Mouse (Mus musculus): Measurements from ENCODE around the gene Irgm1. TPM values are rescaled to one million over a fixed set of nuclear protein-coding genes. Genes with fewer than 3 reads are reported as not detected.

Gene Irgm1
- polyA plus RNA-seq, 1 experiment from 2014 or later: 16.4 TPM

DNA sequence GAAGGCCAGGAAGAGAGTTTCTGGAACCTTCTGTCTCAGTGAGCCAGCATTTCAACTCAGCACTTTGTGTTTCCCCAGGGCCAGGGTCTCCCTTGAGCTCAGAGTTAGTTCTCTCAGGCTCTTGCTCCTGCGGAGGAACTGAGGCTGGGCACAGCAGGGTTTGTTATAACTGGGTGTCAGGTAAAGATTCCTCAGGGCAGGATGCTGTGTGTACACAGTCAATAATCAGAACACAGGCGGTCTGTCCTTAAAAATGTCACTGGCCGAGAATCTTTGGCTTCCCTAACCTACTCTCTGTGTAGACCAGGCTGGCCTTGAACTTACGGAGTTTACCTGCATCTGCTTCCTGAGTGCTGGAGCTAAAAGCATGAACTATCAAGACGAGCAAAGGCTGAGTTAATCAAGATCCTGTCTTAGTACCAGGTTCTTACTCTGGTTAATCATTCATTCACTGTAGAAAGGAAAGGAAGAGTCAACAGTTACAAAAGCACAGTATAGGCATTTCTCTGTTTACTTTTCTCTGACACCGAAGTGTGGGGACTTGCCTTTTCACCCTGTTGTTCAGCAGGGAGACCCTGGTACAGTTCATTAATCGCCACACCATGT lies 1.3 kb upstream of the Irgm1 start:
- no peak overlapping the region for H3K9ac ChIP-seq
- 60% methylated on average over 7 of the region's 7 CpGs for WGBS
- peak overlapping the region; percentile 86 for H3K4me2 ChIP-seq (replicated peaks)
- H3K4me3 ChIP-seq (replicated peaks): no peak overlapping the region
- H3K9me3 ChIP-seq: no peaks in the 10 kb centered on the region
- H3K36me3 ChIP-seq: no peaks in the 10 kb centered on the region
- ATAC-seq: peak; percentile 50
- H3K4me1 ChIP-seq (replicated peaks): peaks cover 33% of the 10 kb centered on the region
- peak overlapping the region; percentile 81 for H3K27ac ChIP-seq
- no peaks in the 10 kb centered on the region for H3K27me3 ChIP-seq (replicated peaks)

DNA sequence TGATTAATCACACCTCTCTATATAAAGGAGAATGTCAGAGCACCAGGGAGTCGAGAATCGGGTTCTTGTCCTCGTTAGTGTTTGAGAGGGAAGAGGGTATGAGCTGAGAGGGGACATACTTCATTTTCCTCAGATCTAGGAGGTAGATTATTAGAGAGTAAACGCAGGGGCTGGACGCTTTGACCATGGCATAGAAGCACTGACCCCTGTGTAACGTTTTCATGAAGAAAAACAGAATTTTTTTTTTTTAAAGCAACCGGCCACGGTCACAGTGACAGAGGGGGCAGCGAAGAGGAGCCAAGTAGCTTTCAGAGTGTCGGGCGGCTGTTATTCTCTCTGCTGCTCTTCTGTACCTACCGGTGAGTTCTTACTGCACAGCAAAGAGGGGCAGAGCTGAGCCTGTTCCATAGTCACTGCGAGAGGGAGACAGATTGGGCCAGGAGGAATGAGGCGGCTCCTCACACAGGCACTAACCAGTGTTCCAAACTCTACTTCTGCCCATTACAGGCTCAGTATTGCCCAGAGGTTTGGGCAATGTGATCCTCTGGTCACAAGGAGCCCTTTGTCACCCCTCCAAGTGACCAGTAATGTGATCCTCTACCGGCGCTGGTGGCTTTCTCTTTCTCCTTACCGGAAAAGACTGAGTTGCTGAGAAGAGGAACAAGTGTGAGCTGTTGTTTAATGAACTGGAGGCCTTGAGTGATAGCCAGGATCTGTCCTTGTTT lies 496 bp upstream of the Irgm1 start:
- Histone ChIP-seq H3K4me2 (replicated peaks) (peak overlapping the region; percentile 86), H3K27ac (peak overlapping the region; percentile 80), H3K27me3 (replicated peaks) (no peaks in the 10 kb centered on the region), H3K4me1 (replicated peaks) (peaks cover 33% of the 10 kb centered on the region), H3K36me3 (no peaks in the 10 kb centered on the region), H3K9ac (peak overlapping the region; percentile 54), H3K9me3 (no peaks in the 10 kb centered on the region), H3K4me3 (replicated peaks) (peak overlapping the region; percentile 47)
- WGBS: 14% methylated on average over 17 of the region's 17 CpGs
- no peak for ATAC-seq

DNA sequence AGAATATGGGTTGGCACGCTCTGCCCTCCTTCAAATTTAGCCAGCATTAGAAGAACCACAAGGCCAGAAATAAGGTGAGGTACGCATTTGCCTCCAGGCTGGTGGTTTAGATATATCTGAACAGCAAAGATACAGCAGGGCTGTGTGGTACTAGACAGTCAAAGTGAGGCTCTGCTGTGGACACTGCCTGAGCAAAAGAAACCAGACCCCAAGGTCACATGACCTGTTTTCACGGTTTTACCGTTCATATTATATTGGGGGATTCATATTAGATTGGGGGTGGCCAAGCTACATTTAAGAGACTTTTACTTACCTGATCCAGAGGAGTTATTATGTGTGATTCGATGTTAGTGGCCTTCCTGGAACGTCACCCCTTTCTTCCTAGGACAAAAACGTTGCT lies 702 bp downstream of the Irgm1 start:
- H3K4me1 ChIP-seq (replicated peaks): peaks cover 33% of the 10 kb centered on the region
- 26% methylated on average over 7 of the region's 7 CpGs for WGBS
- no peaks in the 10 kb centered on the region for H3K36me3 ChIP-seq
- H3K27me3 ChIP-seq (replicated peaks): no peaks in the 10 kb centered on the region
- H3K27ac ChIP-seq: peak overlapping the region; percentile 80
- ATAC-seq: no peak
- H3K4me3 ChIP-seq (replicated peaks): peak overlapping the region; percentile 47
- peak overlapping the region; percentile 86 for H3K4me2 ChIP-seq (replicated peaks)
- H3K9ac ChIP-seq: peak overlapping the region; percentile 54
- H3K9me3 ChIP-seq: no peaks in the 10 kb centered on the region

DNA sequence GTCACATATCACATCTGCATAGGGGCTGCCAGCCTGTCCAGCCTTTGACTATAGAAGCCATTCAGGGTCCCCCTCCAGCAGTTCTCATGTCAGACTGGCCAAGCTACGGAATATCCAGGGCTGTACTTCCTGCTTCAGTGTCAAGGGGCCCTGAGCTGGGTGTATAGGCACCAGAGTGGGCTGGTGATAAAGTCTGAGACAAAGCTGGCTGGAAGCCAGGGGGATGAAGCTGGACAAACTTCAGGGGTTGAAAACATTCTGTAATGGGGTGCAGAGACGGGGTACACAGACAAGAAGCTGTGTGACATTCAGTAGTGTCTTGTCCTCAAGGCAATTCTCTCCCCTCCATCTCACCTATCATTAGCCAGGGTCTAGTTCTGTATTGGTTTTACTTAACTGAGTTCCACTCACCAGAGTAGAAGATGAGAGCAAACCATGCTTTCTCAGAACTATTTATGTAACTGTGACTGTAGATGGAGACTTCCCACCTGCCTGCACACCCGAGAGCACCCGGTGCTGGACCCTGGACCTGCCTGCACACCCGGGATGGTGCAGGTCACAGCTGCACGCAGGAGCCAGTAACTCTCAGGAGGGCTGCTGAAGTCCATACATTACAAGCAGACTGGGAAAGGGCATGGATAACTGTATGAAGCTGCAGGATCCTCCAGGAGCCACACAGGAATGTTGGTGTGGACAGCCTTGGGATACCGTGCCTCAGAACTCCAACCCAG lies 1.9 kb downstream of the Irgm1 start:
- Histone ChIP-seq H3K36me3 (no peaks in the 10 kb centered on the region), H3K4me2 (replicated peaks) (peak overlapping the region; percentile 86), H3K4me1 (replicated peaks) (peaks cover 31% of the 10 kb centered on the region), H3K27ac (peak overlapping the region; percentile 80), H3K9ac (peak overlapping the region; percentile 54), H3K27me3 (replicated peaks) (no peaks in the 10 kb centered on the region), H3K9me3 (no peaks in the 10 kb centered on the region), H3K4me3 (replicated peaks) (peak overlapping the region; percentile 47)
- ATAC-seq: peak; percentile 49
- 21% methylated on average over 7 of the region's 7 CpGs for WGBS

DNA sequence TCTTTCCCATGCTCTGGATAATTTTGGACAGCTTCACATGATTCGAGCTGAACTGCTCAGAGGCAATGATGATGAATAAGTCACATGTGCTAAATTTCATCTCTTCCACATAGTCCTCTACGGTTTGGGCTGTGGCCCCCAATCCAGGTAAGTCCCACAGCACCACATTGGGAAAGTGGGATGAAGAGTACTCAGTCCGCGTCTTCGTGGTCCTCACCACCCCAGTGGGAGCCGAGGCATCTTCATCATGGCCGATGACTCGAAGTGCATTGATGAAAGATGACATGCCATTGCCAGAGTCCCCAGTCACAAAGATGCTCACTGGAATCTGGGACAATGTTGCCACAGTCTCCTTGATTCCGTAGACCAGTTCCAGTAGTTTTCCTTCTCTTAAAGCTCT lies 5.0 kb downstream of the Irgm1 start:
- no peaks in the 10 kb centered on the region for H3K9me3 ChIP-seq
- H3K27me3 ChIP-seq (replicated peaks): no peaks in the 10 kb centered on the region
- no peak overlapping the region for H3K9ac ChIP-seq
- H3K4me1 ChIP-seq (replicated peaks): peaks cover 19% of the 10 kb centered on the region
- H3K36me3 ChIP-seq: no peaks in the 10 kb centered on the region
- H3K4me2 ChIP-seq (replicated peaks): no peak overlapping the region
- 95% methylated on average over 9 of the region's 9 CpGs for WGBS
- no peak overlapping the region for H3K27ac ChIP-seq
- no peak overlapping the region for H3K4me3 ChIP-seq (replicated peaks)
- no peak for ATAC-seq

DNA sequence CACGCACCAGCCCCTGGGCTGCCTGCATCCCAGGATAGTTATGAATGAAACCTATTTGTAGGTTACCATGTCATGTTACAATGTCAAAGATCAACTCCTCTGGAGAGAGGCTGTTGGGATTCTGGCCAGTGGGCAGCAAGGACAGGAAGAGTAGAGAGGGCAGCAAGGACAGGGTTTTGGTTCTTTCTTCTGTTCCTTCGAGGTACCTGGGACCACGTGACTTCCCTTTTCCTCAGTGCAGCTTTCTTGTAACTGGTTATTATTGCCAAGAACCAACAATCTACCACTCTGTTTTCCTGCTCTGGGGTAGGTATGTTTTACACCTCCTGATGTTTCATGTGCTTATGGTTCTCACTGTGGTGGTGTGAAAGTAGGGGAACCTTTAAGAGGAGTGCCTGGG lies 7.7 kb downstream of the Irgm1 start:
- 78% methylated on average over 3 of the region's 3 CpGs for WGBS
- Histone ChIP-seq H3K27ac (no peak overlapping the region), H3K9me3 (no peaks in the 10 kb centered on the region), H3K4me3 (replicated peaks) (no peak overlapping the region), H3K9ac (no peak overlapping the region), H3K27me3 (replicated peaks) (no peaks in the 10 kb centered on the region), H3K4me2 (replicated peaks) (no peak overlapping the region), H3K36me3 (no peaks in the 10 kb centered on the region), H3K4me1 (replicated peaks) (peaks cover 2% of the 10 kb centered on the region; the same call in 1 of the 2 replicates)
- no peak for ATAC-seq

DNA sequence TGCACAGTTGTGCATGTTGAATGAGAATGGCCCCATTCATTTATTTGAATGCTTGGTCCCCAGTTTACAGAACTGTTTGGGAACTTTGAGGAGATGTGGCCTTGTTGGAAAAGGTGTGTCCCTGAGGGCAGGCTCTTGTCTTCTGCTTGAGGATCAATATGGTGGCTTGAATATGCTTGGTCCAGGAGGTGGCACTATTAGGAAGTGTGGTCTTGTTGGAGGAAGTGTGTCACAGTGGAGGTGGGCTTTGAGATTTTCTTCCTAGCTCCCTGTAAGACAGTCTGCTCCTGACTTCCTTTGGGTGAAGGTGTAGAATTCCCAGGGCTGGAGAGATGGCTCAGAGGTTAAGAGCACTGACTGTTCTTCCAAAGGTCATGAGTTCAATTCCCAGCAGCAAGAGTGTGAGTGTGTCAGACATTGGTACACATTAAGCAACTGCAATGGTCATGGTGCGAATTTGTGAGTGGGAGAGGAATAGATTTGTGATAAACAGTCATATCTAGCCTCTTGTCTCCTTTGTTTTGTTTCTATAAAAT lies 8.6 kb downstream of the Irgm1 start:
- no peak overlapping the region for H3K4me3 ChIP-seq (replicated peaks)
- 91% methylated on average over 1 of the region's 1 CpGs for WGBS
- no peak for ATAC-seq
- H3K36me3 ChIP-seq: no peaks in the 10 kb centered on the region
- 0 out of 2 replicates have a peak, but pooled peaks cover 7% of the 10 kb centered on the region for H3K4me1 ChIP-seq (replicated peaks)
- H3K9me3 ChIP-seq: no peaks in the 10 kb centered on the region
- H3K27me3 ChIP-seq (replicated peaks): no peaks in the 10 kb centered on the region
- no peak overlapping the region for H3K4me2 ChIP-seq (replicated peaks)
- no peak overlapping the region for H3K9ac ChIP-seq
- no peak overlapping the region for H3K27ac ChIP-seq

DNA sequence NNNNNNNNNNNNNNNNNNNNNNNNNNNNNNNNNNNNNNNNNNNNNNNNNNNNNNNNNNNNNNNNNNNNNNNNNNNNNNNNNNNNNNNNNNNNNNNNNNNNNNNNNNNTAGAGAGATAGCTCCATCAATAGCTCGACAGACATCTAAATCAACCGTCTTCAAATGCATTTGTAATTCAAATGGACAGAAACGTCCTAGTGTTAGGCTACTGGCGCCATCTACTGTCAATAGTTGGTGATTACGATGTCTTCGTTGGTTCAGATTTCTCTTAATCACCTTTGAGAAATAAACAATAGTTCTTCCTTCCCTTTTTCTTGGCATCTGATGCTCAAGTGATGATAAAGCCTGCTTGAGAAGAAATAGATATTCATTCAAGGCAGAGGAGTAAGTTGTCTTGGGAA lies 12.5 kb downstream of the Irgm1 start:
- no peak overlapping the region for H3K4me3 ChIP-seq (replicated peaks)

DNA sequence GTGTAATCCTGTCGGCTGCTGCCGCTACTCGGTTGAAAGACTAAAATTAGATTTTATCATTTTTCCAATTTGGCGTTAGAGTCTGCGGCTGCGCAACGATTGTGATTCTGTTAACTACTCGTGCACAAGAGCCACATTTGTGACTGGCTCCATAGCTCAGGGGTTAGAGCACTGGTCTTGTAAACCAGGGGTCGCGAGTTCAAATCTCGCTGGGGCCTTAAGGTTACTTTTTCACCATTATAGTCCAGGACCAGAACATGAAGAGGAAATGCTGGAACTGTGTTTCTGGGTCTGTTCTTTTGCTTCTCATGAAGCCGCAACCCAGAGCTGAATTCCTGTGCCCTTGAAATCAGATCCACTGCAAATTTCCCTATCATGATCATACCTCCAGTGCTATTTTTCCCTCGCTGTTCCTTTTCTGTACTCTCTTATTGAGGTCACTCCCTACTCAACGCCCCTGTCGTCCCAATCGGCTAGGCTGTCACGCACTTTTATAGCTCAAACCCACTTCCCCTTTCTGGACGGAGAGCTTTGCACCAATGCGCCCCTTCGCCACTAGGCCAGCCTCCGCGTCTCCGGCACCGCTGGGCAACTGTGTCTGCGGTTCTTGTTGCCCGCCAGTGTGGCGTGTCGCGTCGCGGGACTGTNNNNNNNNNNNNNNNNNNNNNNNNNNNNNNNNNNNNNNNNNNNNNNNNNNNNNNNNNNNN lies 17.9 kb downstream of the Irgm1 start:
- 1% methylated on average over 31 of the region's 31 CpGs for WGBS
- H3K36me3 ChIP-seq: no peaks in the 10 kb centered on the region
- ATAC-seq: peak; percentile 69
- H3K9me3 ChIP-seq: no peaks in the 10 kb centered on the region
- no peaks in the 10 kb centered on the region for H3K27me3 ChIP-seq (replicated peaks)
- H3K4me2 ChIP-seq (replicated peaks): peak overlapping the region; percentile 86
- H3K27ac ChIP-seq: peak overlapping the region; percentile 5; the same call in 1 of the 2 replicates
- H3K4me3 ChIP-seq (replicated peaks): peak overlapping the region; percentile 56
- H3K4me1 ChIP-seq (replicated peaks): 0 out of 2 replicates have a peak, but pooled peaks cover 17% of the 10 kb centered on the region
- H3K9ac ChIP-seq: peak overlapping the region; percentile 50

More for the DNA sequence above, 12.5 kb downstream of the Irgm1 start:
- 0 out of 2 replicates have a peak, but pooled peaks cover 9% of the 10 kb centered on the region for H3K4me1 ChIP-seq (replicated peaks)
- H3K27me3 ChIP-seq (replicated peaks): no peaks in the 10 kb centered on the region
- under 1% methylated on average over 6 of the region's 6 CpGs for WGBS
- H3K9me3 ChIP-seq: no peaks in the 10 kb centered on the region
- peak overlapping the region; percentile 75 for H3K4me2 ChIP-seq (replicated peaks)
- no peaks in the 10 kb centered on the region for H3K36me3 ChIP-seq
- H3K9ac ChIP-seq: no peak overlapping the region
- no peak for ATAC-seq
- no peak overlapping the region for H3K27ac ChIP-seq

DNA sequence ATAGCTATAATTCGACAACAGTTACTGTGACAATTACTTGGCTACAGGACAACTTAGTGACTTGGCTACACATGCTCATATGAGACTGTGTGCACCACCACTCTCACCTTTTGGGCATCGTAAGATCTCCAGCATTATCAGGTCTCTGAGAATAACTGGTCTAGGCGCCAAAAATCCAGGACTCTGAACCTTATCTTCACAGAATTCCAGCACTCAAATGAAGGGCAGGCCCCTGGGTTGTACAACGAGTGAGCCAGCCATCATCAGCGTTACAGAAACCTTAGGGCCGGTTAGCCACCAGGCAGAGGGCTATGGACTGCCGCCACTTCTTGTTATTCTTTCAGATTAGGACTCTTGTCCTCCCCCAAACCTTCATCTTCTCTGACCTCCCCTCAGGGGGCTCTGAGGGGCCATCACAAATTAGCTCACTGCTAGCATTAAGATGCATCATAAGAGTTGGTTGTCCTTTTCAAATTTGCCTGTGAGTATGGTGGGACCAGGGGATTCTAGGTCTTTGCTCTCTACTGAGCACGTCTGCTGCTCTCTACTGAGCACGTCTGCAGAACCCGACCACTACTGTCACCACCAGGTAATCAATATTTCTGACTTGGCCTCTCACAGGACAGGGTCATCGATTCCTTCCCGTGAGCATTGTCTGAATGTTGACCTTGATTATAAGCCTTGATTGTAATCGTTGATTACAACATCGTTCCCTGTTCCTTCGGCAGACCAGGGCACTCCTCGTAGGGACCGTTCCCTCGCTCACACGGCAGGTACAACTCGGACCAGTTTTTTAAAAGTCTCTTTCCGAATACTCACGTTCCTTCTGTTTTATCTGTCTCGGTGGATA lies 18.6 kb downstream of the Irgm1 start:
- H3K27me3 ChIP-seq (replicated peaks): no peaks in the 10 kb centered on the region
- no peak overlapping the region for H3K27ac ChIP-seq
- peak overlapping the region; percentile 45 for H3K9ac ChIP-seq
- peak overlapping the region; percentile 56 for H3K4me3 ChIP-seq (replicated peaks)
- no peaks in the 10 kb centered on the region for H3K9me3 ChIP-seq
- peak; percentile 16 for ATAC-seq
- WGBS: 9% methylated on average over 23 of the region's 23 CpGs
- H3K4me2 ChIP-seq (replicated peaks): peak overlapping the region; percentile 86
- H3K36me3 ChIP-seq: no peaks in the 10 kb centered on the region
- 0 out of 2 replicates have a peak, but pooled peaks cover 11% of the 10 kb centered on the region for H3K4me1 ChIP-seq (replicated peaks)

DNA sequence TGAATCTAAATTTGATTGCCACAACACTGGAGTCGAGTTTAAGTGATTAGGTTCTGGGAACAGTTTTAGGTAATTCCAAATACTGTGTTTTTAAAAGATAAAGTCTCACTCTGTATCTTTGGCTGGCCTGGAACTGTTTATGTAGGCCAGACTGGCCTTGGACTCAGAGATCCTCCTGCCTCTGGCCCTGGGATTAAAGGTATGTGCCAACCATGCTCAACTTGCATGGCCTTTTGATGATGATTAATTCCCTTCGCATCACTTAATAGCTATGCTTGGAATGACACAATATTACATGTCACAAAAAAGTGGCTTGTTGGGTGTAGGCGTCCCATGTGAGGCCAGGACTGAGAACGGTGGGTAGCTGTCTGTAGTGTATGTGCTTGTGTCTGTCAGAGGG lies 19.3 kb downstream of the Irgm1 start:
- Histone ChIP-seq H3K9me3 (no peaks in the 10 kb centered on the region), H3K27me3 (replicated peaks) (no peaks in the 10 kb centered on the region), H3K9ac (no peak overlapping the region), H3K4me1 (replicated peaks) (0 out of 2 replicates have a peak, but pooled peaks cover 9% of the 10 kb centered on the region), H3K36me3 (no peaks in the 10 kb centered on the region), H3K4me2 (replicated peaks) (peak overlapping the region; percentile 86; the same call in 1 of the 2 replicates), H3K4me3 (replicated peaks) (no peak overlapping the region), H3K27ac (no peak overlapping the region)
- 71% methylated on average over 4 of the region's 4 CpGs for WGBS
- ATAC-seq: no peak

Measured in intestine, embryonic 15.5 days (tissue).